Mouse (Mus musculus) midbrain, embryonic 15.5 days (tissue): Measurements from ENCODE around the gene Slc35g3. TPM values are rescaled to one million over a fixed set of nuclear protein-coding genes. Genes with fewer than 3 reads are reported as not detected.

Experiments used
- ATAC-seq: fragments of 200-750 bp; cut with Nextera tagmentation; replicated peaks from 2 replicates; pipeline ENCODE4 v1.8.0; 2017; ENCODE audit warnings: moderate TSS enrichment
- H3K27ac ChIP-seq: fragments of 300-500 bp; sonication (generic); 2 replicates; pipeline ENCODE4 v1.5.1; 2015; ENCODE audit warnings: mild to moderate bottlenecking, inconsistent platforms
- H3K27me3 ChIP-seq: fragments of 300-500 bp; sonication (generic); replicated peaks from 2 replicates; pipeline ENCODE4 v1.6.1; 2015; ENCODE audit warnings: inconsistent platforms
- H3K36me3 ChIP-seq: fragments of 300-500 bp; sonication (generic); replicated peaks from 2 replicates; pipeline ENCODE4 v1.6.1; 2015; ENCODE audit warnings: inconsistent platforms
- H3K4me1 ChIP-seq: fragments of 300-500 bp; sonication (generic); 2 replicates; pipeline ENCODE4 v1.6.1; 2015; ENCODE audit warnings: inconsistent platforms
- H3K4me2 ChIP-seq: fragments of 300-500 bp; sonication (generic); 2 replicates; pipeline ENCODE4 v1.6.1; 2015; ENCODE audit warnings: inconsistent platforms, mild to moderate bottlenecking, moderate library complexity
- H3K4me3 ChIP-seq: fragments of 300-500 bp; sonication (generic); 2 replicates; pipeline ENCODE4 v1.5.1; 2015; ENCODE audit warnings: mild to moderate bottlenecking, inconsistent platforms
- H3K9ac ChIP-seq: fragments of 300-500 bp; sonication (generic); 2 replicates; pipeline ENCODE4 v1.6.1; 2015; ENCODE audit warnings: mild to moderate bottlenecking, inconsistent platforms
- H3K9me3 ChIP-seq: fragments of 300-500 bp; sonication (generic); 2 replicates; pipeline ENCODE4 v1.6.1; 2016; ENCODE audit warnings: inconsistent platforms
- WGBS: fragments of 180-500 bp; shearing (Covaris S2); methylation state at CpG from one replicate; pipeline ENCODE4 v1.1.7; 2015; ENCODE audit warnings: mixed read lengths; 5-methylcytosine and 5-hydroxymethylcytosine counted together
- polyA plus RNA-seq: library from polyadenylated mRNA; unstranded; fragments of >200 nt; fragmentation: Nextera tagmentation; extraction: Ambion mirVana; gene quantifications from 2 replicates; pipeline ENCODE4 v1.2.1, GENCODE M21; 2015

The Slc35g3 gene
- polyA plus RNA-seq, 1 experiment from 2014 or later, result 0.17 TPM

- ATAC-seq, result no peak
- Histone ChIP-seq H3K9me3 (no peaks in the 10 kb centered on the region), H3K4me2 (no peak overlapping the region), H3K36me3 (no peaks in the 10 kb centered on the region), H3K4me3 (no peak overlapping the region), H3K27me3 (no peaks in the 10 kb centered on the region), H3K27ac (no peak overlapping the region), H3K9ac (no peak overlapping the region), H3K4me1 (no peaks in the 10 kb centered on the region)
- 42% methylated on average over 5 of the region's 5 CpGs for WGBS
Measured at GRCm38 (mm10) chr11:69725951-69726350, 35.8 kb downstream of the Slc35g3 start.

- no peak for ATAC-seq
- no peak overlapping the region for H3K9ac ChIP-seq
Measured at GRCm38 (mm10) chr11:69723074-69723473, 38.7 kb downstream of the Slc35g3 start.

GRCm38 (mm10) chr11:69720852-69721251, 40.9 kb downstream of the Slc35g3 start:
- WGBS, result 82% methylated on average over 6 of the region's 6 CpGs
- no peak overlapping the region for H3K4me3 ChIP-seq
- ATAC-seq, result no peak

More at GRCm38 (mm10) chr11:69723074-69723473, 38.7 kb downstream of the Slc35g3 start:
- no peak overlapping the region for H3K4me3 ChIP-seq
- WGBS, result 31% methylated on average over 2 of the region's 2 CpGs
- H3K27me3 ChIP-seq, result no peaks in the 10 kb centered on the region
- H3K36me3 ChIP-seq, result no peaks in the 10 kb centered on the region
- no peak overlapping the region for H3K4me2 ChIP-seq
- H3K9me3 ChIP-seq, result no peaks in the 10 kb centered on the region
- no peak overlapping the region for H3K27ac ChIP-seq
- H3K4me1 ChIP-seq, result no peaks in the 10 kb centered on the region

GRCm38 (mm10) chr11:69719423-69719822, 42.3 kb downstream of the Slc35g3 start:
- Histone ChIP-seq H3K4me1 (no peaks in the 10 kb centered on the region), H3K9me3 (no peaks in the 10 kb centered on the region), H3K4me3 (no peak overlapping the region), H3K27me3 (no peaks in the 10 kb centered on the region), H3K27ac (no peak overlapping the region), H3K9ac (no peak overlapping the region), H3K4me2 (no peak overlapping the region), H3K36me3 (no peaks in the 10 kb centered on the region)
- WGBS, result 72% methylated on average over 6 of the region's 6 CpGs
- no peak for ATAC-seq

More at GRCm38 (mm10) chr11:69720852-69721251, 40.9 kb downstream of the Slc35g3 start:
- H3K4me1 ChIP-seq, result no peaks in the 10 kb centered on the region
- no peak overlapping the region for H3K27ac ChIP-seq
- H3K27me3 ChIP-seq, result no peaks in the 10 kb centered on the region
- H3K36me3 ChIP-seq, result no peaks in the 10 kb centered on the region
- H3K4me2 ChIP-seq, result no peak overlapping the region
- no peaks in the 10 kb centered on the region for H3K9me3 ChIP-seq
- no peak overlapping the region for H3K9ac ChIP-seq

- 19% methylated on average over 15 of the region's 15 CpGs for WGBS
- no peaks in the 10 kb centered on the region for H3K4me1 ChIP-seq
- no peaks in the 10 kb centered on the region for H3K27me3 ChIP-seq
- H3K9ac ChIP-seq, result no peak overlapping the region
- no peaks in the 10 kb centered on the region for H3K9me3 ChIP-seq
- no peaks in the 10 kb centered on the region for H3K36me3 ChIP-seq
- no peak overlapping the region for H3K4me2 ChIP-seq
- no peak overlapping the region for H3K4me3 ChIP-seq
- ATAC-seq, result no peak
- no peak overlapping the region for H3K27ac ChIP-seq
Measured at GRCm38 (mm10) chr11:69718661-69719060, 43.1 kb downstream of the Slc35g3 start.

GRCm38 (mm10) chr11:69716953-69717352, 44.8 kb downstream of the Slc35g3 start:
- no peak for ATAC-seq
- no peaks in the 10 kb centered on the region for H3K9me3 ChIP-seq
- no peak overlapping the region for H3K4me3 ChIP-seq
- WGBS, result 55% methylated on average over 4 of the region's 4 CpGs
- H3K27ac ChIP-seq, result no peak overlapping the region
- H3K27me3 ChIP-seq, result no peaks in the 10 kb centered on the region
- no peak overlapping the region for H3K4me2 ChIP-seq
- no peak overlapping the region for H3K9ac ChIP-seq
- H3K4me1 ChIP-seq, result no peaks in the 10 kb centered on the region
- H3K36me3 ChIP-seq, result no peaks in the 10 kb centered on the region

- no peak for ATAC-seq
- Histone ChIP-seq H3K9ac (no peak overlapping the region), H3K4me2 (no peak overlapping the region), H3K27me3 (no peaks in the 10 kb centered on the region), H3K9me3 (no peaks in the 10 kb centered on the region), H3K27ac (no peak overlapping the region), H3K4me3 (no peak overlapping the region), H3K36me3 (no peaks in the 10 kb centered on the region), H3K4me1 (no peaks in the 10 kb centered on the region)
- 25% methylated on average over 5 of the region's 5 CpGs for WGBS
Measured at GRCm38 (mm10) chr11:69715929-69716328, 45.8 kb downstream of the Slc35g3 start.

- no peak overlapping the region for H3K9ac ChIP-seq
- no peak for ATAC-seq
- WGBS, result 63% methylated on average over 9 of the region's 9 CpGs
- no peak overlapping the region for H3K4me3 ChIP-seq
- H3K27me3 ChIP-seq, result no peaks in the 10 kb centered on the region
- H3K36me3 ChIP-seq, result no peaks in the 10 kb centered on the region
- H3K9me3 ChIP-seq, result no peaks in the 10 kb centered on the region
- H3K4me2 ChIP-seq, result no peak overlapping the region
- no peak overlapping the region for H3K27ac ChIP-seq
- no peaks in the 10 kb centered on the region for H3K4me1 ChIP-seq
Measured at GRCm38 (mm10) chr11:69715482-69715881, 46.3 kb downstream of the Slc35g3 start.

GRCm38 (mm10) chr11:69714636-69715329, 47.0 kb downstream of the Slc35g3 start:
- H3K9ac ChIP-seq, result no peak overlapping the region
- H3K4me2 ChIP-seq, result no peak overlapping the region
- H3K4me1 ChIP-seq, result no peaks in the 10 kb centered on the region
- WGBS, result 65% methylated on average over 18 of the region's 18 CpGs
- H3K27ac ChIP-seq, result no peak overlapping the region
- H3K27me3 ChIP-seq, result no peaks in the 10 kb centered on the region
- no peak for ATAC-seq
- H3K36me3 ChIP-seq, result no peaks in the 10 kb centered on the region
- H3K9me3 ChIP-seq, result no peaks in the 10 kb centered on the region
- H3K4me3 ChIP-seq, result no peak overlapping the region

- Histone ChIP-seq H3K4me2 (no peak overlapping the region), H3K27me3 (no peaks in the 10 kb centered on the region), H3K27ac (no peak overlapping the region), H3K9me3 (no peaks in the 10 kb centered on the region), H3K9ac (no peak overlapping the region), H3K4me3 (no peak overlapping the region), H3K4me1 (no peaks in the 10 kb centered on the region), H3K36me3 (no peaks in the 10 kb centered on the region)
- ATAC-seq, result no peak
- 83% methylated on average over 20 of the region's 20 CpGs for WGBS
Measured at GRCm38 (mm10) chr11:69712954-69713672, 48.7 kb downstream of the Slc35g3 start.

GRCm38 (mm10) chr11:69711082-69711481, 50.7 kb downstream of the Slc35g3 start:
- Histone ChIP-seq H3K9me3 (no peaks in the 10 kb centered on the region), H3K4me1 (no peaks in the 10 kb centered on the region), H3K9ac (no peak overlapping the region), H3K4me2 (no peak overlapping the region), H3K36me3 (no peaks in the 10 kb centered on the region), H3K27me3 (no peaks in the 10 kb centered on the region), H3K27ac (no peak overlapping the region), H3K4me3 (no peak overlapping the region)
- 84% methylated on average over 2 of the region's 2 CpGs for WGBS
- no peak for ATAC-seq

GRCm38 (mm10) chr11:69710470-69710869, 51.3 kb downstream of the Slc35g3 start:
- ATAC-seq, result no peak
- WGBS, result 79% methylated on average over 3 of the region's 3 CpGs
- H3K4me1 ChIP-seq, result no peaks in the 10 kb centered on the region

More at GRCm38 (mm10) chr11:69710470-69710869, 51.3 kb downstream of the Slc35g3 start:
- Histone ChIP-seq H3K27ac (no peak overlapping the region), H3K4me3 (no peak overlapping the region), H3K9me3 (no peaks in the 10 kb centered on the region), H3K27me3 (no peaks in the 10 kb centered on the region), H3K9ac (no peak overlapping the region), H3K36me3 (no peaks in the 10 kb centered on the region), H3K4me2 (no peak overlapping the region)
